Mouse (Mus musculus) hindbrain, embryonic 16.5 days (tissue): ENCODE results near the gene Best2. TPM values are rescaled to one million over a fixed set of nuclear protein-coding genes. Genes with fewer than 3 reads are reported as not detected.

ENCODE experiments used
- ATAC-seq: fragments of 200-750 bp; cut with Nextera tagmentation; 2 replicates; pipeline ENCODE4 v1.8.0; 2017; ENCODE audit warnings: moderate TSS enrichment, moderate library complexity
- H3K27ac ChIP-seq: fragments of 300-500 bp; sonication (generic); 2 replicates; pipeline ENCODE4 v1.5.1; 2014; ENCODE audit warnings: low read depth, mild to moderate bottlenecking, control low read depth, low read length, moderate library complexity
- H3K27me3 ChIP-seq: fragments of 300-500 bp; sonication (generic); replicated peaks from 2 replicates; pipeline ENCODE4 v1.6.1; 2014; ENCODE audit warnings: low read length; ENCODE audit not compliant: control insufficient read depth, insufficient read depth
- H3K36me3 ChIP-seq: fragments of 300-500 bp; sonication (generic); 2 replicates; pipeline ENCODE4 v1.6.1; 2014; ENCODE audit warnings: mild to moderate bottlenecking, low read length, moderate library complexity, mixed read lengths; ENCODE audit not compliant: control insufficient read depth, insufficient read depth
- H3K4me1 ChIP-seq: fragments of 300-500 bp; sonication (generic); 2 replicates; pipeline ENCODE4 v1.6.1; 2014; ENCODE audit warnings: low read depth, low read length; ENCODE audit not compliant: control insufficient read depth, insufficient read depth
- H3K4me2 ChIP-seq: fragments of 300-500 bp; sonication (generic); 2 replicates; pipeline ENCODE4 v1.6.1; 2014; ENCODE audit warnings: mild to moderate bottlenecking, low read length, control low read depth, moderate library complexity
- H3K4me3 ChIP-seq: fragments of 300-500 bp; sonication (generic); 2 replicates; pipeline ENCODE4 v1.5.1; 2014; ENCODE audit warnings: mild to moderate bottlenecking, low read length, control low read depth, moderate library complexity
- H3K9ac ChIP-seq: fragments of 300-500 bp; sonication (generic); 2 replicates; pipeline ENCODE4 v1.6.1; 2014; ENCODE audit warnings: low read depth, mild to moderate bottlenecking, control low read depth, low read length, moderate library complexity
- H3K9me3 ChIP-seq: fragments of 300-500 bp; sonication (generic); 2 replicates; pipeline ENCODE4 v1.6.1; 2014; ENCODE audit warnings: mild to moderate bottlenecking, low read length, moderate library complexity; ENCODE audit not compliant: control insufficient read depth
- WGBS: fragments of 180-500 bp; shearing (Covaris S2); extraction: QIAGEN DNeasy Blood & Tissue Kit; methylation state at CpG from one replicate; pipeline ENCODE4 v1.1.7; 2014; 5-methylcytosine and 5-hydroxymethylcytosine counted together
- polyA plus RNA-seq: library from polyadenylated mRNA; unstranded; fragments of >200 nt; fragmentation: Nextera tagmentation; extraction: Ambion mirVana; gene quantifications from 2 replicates; pipeline ENCODE4 v1.2.1, GENCODE M21; 2015

Gene Best2
- polyA plus RNA-seq, 1 experiment from 2014 or later, result 0.10 TPM

DNA sequence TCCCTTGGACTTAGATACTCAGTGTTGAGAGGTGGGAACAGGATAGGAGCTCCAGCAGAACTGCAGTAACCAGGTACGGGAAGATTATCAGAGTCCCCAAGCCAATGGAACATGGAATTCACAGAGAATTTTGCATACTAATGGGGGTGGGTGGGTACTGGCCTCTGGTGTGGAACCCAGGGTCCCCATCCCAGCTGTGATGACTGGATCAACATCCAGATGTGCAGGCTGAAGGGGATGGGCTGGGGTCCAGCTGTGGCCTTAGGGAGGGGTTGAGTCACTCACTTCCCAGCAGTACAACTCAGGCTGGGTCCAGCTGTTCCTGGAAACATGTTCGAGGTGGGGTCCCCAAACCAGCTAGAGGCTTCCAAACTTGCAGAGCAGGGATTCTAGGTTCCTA is 26.4 kb downstream of the Best2 start:
- H3K36me3 ChIP-seq, result no peaks in the 10 kb centered on the region
- H3K9ac ChIP-seq, result no peak overlapping the region
- 70% methylated on average over 2 of the region's 2 CpGs for WGBS
- no peak overlapping the region for H3K4me3 ChIP-seq
- no peaks in the 10 kb centered on the region for H3K9me3 ChIP-seq
- no peak overlapping the region for H3K27ac ChIP-seq
- no peak overlapping the region for H3K4me2 ChIP-seq
- no peak for ATAC-seq
- peaks cover 18% of the 10 kb centered on the region for H3K4me1 ChIP-seq
- H3K27me3 ChIP-seq, result no peaks in the 10 kb centered on the region; the same call in 1 of the 2 replicates

- H3K9ac ChIP-seq, result no peak overlapping the region
- no peaks in the 10 kb centered on the region for H3K9me3 ChIP-seq
- H3K4me3 ChIP-seq, result no peak overlapping the region
- WGBS, result 87% methylated on average over 5 of the region's 5 CpGs
- H3K27ac ChIP-seq, result no peak overlapping the region
- no peaks in the 10 kb centered on the region; the same call in 1 of the 2 replicates for H3K27me3 ChIP-seq
- H3K36me3 ChIP-seq, result no peaks in the 10 kb centered on the region
- no peak overlapping the region for H3K4me2 ChIP-seq
- H3K4me1 ChIP-seq, result peaks cover 18% of the 10 kb centered on the region
- ATAC-seq, result no peak
These were observed 26.9 kb downstream of the Best2 start for GRCm38 (mm10) chr8:84987388-84987787.

DNA sequence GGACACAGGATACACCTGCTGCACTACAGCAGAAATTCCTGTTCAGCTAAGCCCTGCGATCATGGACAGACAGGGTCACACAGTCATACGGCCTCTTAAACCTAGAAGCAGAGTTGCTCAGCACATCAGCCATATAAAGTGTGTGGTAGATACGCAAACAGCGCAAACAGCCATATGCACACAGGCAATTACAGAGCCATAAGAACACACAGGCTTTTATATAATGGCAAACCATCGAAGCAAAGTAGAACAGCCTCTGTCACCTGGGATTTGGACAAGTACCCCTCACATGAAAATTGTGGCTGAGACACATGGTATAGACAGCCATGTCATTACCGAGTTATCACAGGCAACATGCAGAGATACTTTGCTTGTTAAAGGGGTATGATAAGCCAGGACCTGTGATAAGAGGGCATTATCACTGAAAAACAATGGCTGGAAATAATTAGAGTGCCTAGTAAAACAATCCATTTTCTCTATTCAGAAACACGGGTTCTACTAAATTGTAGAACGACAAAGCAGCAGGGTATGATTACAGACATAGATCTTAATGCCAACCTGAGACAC is 27.9 kb downstream of the Best2 start:
- Histone ChIP-seq H3K4me1 (peaks cover 18% of the 10 kb centered on the region), H3K9me3 (no peaks in the 10 kb centered on the region), H3K36me3 (no peaks in the 10 kb centered on the region), H3K27me3 (no peaks in the 10 kb centered on the region; the same call in 1 of the 2 replicates), H3K27ac (peak overlapping the region; percentile 81), H3K4me2 (peak overlapping the region; percentile 99), H3K9ac (0 out of 2 replicates have a peak overlapping the region, but pooled peaks have one; percentile 72), H3K4me3 (peak overlapping the region; percentile 55)
- WGBS, result 37% methylated on average over 8 of the region's 8 CpGs
- ATAC-seq, result no peak; the same call in 1 of the 2 replicates

- H3K9ac ChIP-seq, result peak overlapping the region; percentile 72
- no peaks in the 10 kb centered on the region; the same call in 1 of the 2 replicates for H3K27me3 ChIP-seq
- peak overlapping the region; percentile 99 for H3K4me2 ChIP-seq
- H3K4me3 ChIP-seq, result peak overlapping the region; percentile 55
- no peaks in the 10 kb centered on the region for H3K9me3 ChIP-seq
- no peaks in the 10 kb centered on the region for H3K36me3 ChIP-seq
- ATAC-seq, result peak; percentile 67
- 0% methylated on average over 53 of the region's 53 CpGs for WGBS
- peak overlapping the region; percentile 81 for H3K27ac ChIP-seq
- peaks cover 18% of the 10 kb centered on the region for H3K4me1 ChIP-seq
These were observed 28.5 kb downstream of the Best2 start for GRCm38 (mm10) chr8:84985684-84986378.

- no peaks in the 10 kb centered on the region for H3K9me3 ChIP-seq
- H3K36me3 ChIP-seq, result no peaks in the 10 kb centered on the region
- H3K9ac ChIP-seq, result peak overlapping the region; percentile 72
- under 1% methylated on average over 23 of the region's 23 CpGs for WGBS
- peaks cover 23% of the 10 kb centered on the region for H3K4me1 ChIP-seq
- H3K4me3 ChIP-seq, result peak overlapping the region; percentile 55
- no peak for ATAC-seq
- peak overlapping the region; percentile 81 for H3K27ac ChIP-seq
- peak overlapping the region; percentile 99 for H3K4me2 ChIP-seq
- no peaks in the 10 kb centered on the region; the same call in 1 of the 2 replicates for H3K27me3 ChIP-seq
These were observed 29.2 kb downstream of the Best2 start for GRCm38 (mm10) chr8:84985049-84985683.

DNA sequence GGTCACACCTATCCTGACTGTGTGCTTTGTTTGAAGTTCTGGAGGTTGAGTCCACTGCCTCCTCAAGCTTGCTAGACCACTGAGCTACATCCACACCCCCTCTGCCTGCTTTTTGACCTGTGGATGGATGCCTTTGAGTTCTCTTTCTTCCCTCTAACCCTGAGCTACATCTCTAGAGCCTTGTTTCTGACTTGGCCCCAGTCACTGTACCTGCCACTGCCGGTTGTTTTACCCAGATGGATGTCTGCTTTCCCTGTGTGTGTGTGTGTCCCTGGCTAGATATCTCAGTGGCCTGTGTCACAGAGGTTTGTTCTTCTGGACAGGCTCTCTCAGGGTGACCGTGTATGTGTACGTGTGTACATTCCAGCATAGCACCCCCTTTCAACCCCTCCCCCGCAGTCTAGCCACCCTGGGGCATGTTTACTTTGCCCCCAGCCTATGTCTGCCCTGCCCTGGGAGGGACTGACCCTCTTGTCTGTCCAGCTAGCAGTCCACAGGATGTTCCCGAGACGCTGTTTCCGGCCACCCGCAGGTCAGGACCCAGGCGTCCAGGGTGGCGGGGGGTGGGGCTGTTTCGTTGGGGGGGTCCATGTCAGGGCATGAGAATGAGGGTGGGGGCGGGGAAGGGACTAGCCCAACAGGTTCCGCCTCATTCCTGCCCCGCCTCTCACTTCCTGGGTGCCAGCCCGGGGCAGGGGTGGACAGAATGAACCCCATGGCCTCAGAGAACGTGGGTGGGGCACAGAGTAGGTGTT is 29.9 kb downstream of the Best2 start:
- ATAC-seq, result no peak
- peaks cover 30% of the 10 kb centered on the region for H3K4me1 ChIP-seq
- peak overlapping the region; percentile 6; the same call in 1 of the 2 replicates for H3K9ac ChIP-seq

GRCm38 (mm10) chr8:84982499-84983011 is 31.8 kb downstream of the Best2 start:
- no peaks in the 10 kb centered on the region for H3K36me3 ChIP-seq
- H3K4me1 ChIP-seq, result peaks cover 44% of the 10 kb centered on the region
- WGBS, result 64% methylated on average over 3 of the region's 3 CpGs
- ATAC-seq, result no peak
- peaks cover 4% of the 10 kb centered on the region; the same call in 1 of the 2 replicates for H3K27me3 ChIP-seq
- no peak overlapping the region for H3K27ac ChIP-seq
- no peak overlapping the region for H3K4me3 ChIP-seq
- no peaks in the 10 kb centered on the region for H3K9me3 ChIP-seq
- H3K4me2 ChIP-seq, result no peak overlapping the region
- no peak overlapping the region for H3K9ac ChIP-seq

More for the DNA sequence above, 29.9 kb downstream of the Best2 start:
- whole genome bisulfite sequencing, result 16% methylated on average over 16 of the region's 16 CpGs
- 0 out of 2 replicates have a peak overlapping the region, but pooled peaks have one; percentile 81 for H3K27ac ChIP-seq
- no peaks in the 10 kb centered on the region for H3K36me3 ChIP-seq
- H3K27me3 ChIP-seq, result no peaks in the 10 kb centered on the region; the same call in 1 of the 2 replicates
- peak overlapping the region; percentile 55; the same call in 1 of the 2 replicates for H3K4me3 ChIP-seq
- H3K4me2 ChIP-seq, result peak overlapping the region; percentile 99
- H3K9me3 ChIP-seq, result no peaks in the 10 kb centered on the region

- no peak overlapping the region for H3K9ac ChIP-seq
- peaks cover 5% of the 10 kb centered on the region for H3K27me3 ChIP-seq
- H3K4me1 ChIP-seq, result peaks cover 50% of the 10 kb centered on the region
- H3K36me3 ChIP-seq, result no peaks in the 10 kb centered on the region
- H3K4me3 ChIP-seq, result no peak overlapping the region
- no peak for ATAC-seq
- no peaks in the 10 kb centered on the region for H3K9me3 ChIP-seq
- 78% methylated on average over 15 of the region's 15 CpGs for WGBS
- H3K4me2 ChIP-seq, result no peak overlapping the region
- no peak overlapping the region for H3K27ac ChIP-seq
These were observed 32.5 kb downstream of the Best2 start for GRCm38 (mm10) chr8:84981644-84982498.
